Mouse (Mus musculus) urinary bladder, postnatal 36 days (tissue): Measurements from ENCODE around the gene Col4a3.

Experiments used
- DNase-seq, 2 experiments: peaks; one replicate each; pipeline ENCODE4 v3.0.0; 2022; ENCODE audit warnings: low spot score in 2 of 2, mixed read lengths in 1 of 2

Gene Col4a3

DNA sequence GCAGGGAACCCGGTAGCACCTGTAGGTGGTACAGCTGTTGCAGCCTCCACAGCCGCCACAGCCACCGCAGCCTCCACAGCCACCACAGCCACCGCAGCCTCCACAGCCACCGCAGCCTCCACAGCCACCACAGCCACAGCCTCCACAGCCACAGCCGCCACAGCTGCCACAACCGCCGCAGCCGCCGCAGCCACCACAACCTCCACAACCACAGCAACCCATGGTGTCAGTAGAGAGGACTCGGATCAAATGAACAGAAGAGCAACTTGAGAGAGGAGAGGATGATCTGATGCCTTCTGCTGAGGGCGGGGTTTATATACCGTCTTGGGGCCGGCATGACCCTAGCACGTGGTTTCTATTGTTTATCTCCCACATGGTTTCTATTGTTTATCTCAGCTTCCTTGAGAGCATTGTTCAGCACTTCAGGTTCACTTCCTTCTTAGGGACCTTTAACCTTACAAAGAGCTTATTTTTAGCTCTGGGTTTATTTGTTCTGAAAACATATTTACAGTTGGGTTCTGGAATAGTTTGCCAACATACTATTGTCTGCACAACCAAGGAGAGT lies 184.4 kb downstream of the Col4a3 start, which contains the start of gene Gm47791:
Gene Gm47791 (minus strand): TSS at position 222 of the 565 bp plus-strand sequence.
- DNase-seq = no peak
